Mouse (Mus musculus) left cerebral cortex, postnatal 4 days (tissue): ENCODE results near the gene Ywhab. TPM values are rescaled to one million over a fixed set of nuclear protein-coding genes. Genes with fewer than 3 reads are reported as not detected.

Experiments used
- DNase-seq: peaks from one replicate; pipeline ENCODE4 v3.0.0-alpha.2; 2022
- intact Hi-C: fragments of 180-260 bp; cut with DNase I; formaldehyde crosslinking; loops from one replicate; pipeline ENCODE4 v1.15.1; 2025
- total RNA-seq, 2 experiments: library from RNA; stranded (reverse); gene quantifications; 2 replicates each; pipeline ENCODE4 v1.2.3; 2021

The Ywhab gene
- total RNA-seq: 100 to 1,000 TPM; 454 to 464 TPM

DNA sequence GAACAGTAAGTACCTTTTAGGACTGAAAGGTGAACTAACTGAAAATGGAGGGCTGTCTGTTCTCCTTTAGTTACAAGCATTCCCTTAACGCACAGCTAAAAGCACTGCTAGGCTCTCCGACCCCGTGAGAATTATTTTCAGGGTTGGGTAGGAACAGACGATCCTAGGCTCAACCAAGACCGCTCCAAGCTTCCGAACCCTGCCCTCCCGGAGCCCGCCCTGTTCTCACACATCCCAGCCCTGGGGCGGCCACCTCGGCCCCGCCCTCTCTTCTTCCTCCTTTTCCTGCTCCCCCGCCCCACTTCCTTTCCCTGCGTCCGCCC, at the start of gene Ywhab:
Ywhab (plus strand) TSS at position 307 of the 323 bp plus-strand sequence.
- DNase-seq: no peak
- intact Hi-C loops: no loop called here

DNA sequence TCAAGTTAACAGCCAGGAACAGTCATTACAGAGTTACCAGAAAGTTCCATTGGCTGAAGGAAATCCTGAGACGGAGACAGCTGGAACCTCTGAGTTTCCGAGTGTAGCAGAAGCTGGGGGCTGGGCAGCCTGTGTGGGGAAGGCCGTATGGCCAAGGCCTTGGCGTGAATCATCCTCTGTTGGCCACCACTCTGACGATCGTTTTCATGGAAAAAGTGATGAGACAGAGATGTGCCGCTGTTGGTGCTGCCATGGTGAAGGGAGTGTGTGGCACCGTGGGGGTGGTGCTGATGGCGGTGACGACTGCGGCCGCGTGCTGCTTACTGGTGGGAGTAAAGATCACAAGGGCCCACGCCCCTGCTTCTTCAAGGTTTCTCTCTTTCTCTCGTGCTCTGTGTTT, 48.5 kb upstream of the Ywhab start:
- no peak for DNase-seq
- intact Hi-C loops: no loop called here

DNA sequence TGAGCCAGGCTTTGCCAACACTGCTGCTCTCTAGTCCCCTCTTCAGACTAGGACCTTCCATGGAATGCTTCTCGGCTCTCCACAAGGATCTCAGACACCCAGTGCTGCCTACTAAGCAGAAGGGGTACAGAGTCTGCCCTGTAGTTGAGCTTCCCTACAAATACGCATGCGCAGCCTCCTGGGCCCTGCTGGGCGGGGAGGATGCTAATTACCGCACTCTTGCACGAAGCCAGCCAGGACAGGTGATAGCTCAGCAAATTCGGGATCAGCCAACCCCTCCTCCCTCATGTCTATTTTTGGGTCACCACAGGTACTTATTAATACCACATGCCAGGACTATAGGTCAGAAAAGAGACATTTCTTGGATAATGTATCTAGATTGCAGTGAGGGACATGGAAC, 46.8 kb upstream of the Ywhab start:
- DNase-seq: no peak
- intact Hi-C loops: no loop called here

DNA sequence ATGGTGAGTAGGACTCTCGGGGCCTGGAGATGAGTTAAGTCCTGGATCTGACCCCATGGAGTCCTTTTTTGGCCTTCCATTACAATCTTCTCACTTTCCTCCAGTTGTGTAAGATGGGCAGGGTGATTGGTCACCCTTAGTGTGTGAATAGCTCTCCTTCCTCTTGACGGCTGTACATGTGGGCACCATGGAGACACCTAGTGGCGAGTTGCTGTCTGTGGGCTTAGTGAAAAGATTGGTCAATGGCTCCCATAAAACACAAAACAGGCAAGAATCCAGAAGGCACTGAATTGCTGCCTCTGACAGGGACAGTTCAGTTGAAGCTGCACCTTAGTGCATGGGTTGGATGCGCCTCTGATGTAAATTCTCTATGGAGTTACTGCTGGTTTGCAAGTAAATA, 43.0 kb upstream of the Ywhab start:
- intact Hi-C loops: loop anchor here (1.0 to 5.0 kb wide), 2 partner anchors 8 to 94 kb away; no protein-coding TSS in a partner anchor
- peak; percentile 73 for DNase-seq

DNA sequence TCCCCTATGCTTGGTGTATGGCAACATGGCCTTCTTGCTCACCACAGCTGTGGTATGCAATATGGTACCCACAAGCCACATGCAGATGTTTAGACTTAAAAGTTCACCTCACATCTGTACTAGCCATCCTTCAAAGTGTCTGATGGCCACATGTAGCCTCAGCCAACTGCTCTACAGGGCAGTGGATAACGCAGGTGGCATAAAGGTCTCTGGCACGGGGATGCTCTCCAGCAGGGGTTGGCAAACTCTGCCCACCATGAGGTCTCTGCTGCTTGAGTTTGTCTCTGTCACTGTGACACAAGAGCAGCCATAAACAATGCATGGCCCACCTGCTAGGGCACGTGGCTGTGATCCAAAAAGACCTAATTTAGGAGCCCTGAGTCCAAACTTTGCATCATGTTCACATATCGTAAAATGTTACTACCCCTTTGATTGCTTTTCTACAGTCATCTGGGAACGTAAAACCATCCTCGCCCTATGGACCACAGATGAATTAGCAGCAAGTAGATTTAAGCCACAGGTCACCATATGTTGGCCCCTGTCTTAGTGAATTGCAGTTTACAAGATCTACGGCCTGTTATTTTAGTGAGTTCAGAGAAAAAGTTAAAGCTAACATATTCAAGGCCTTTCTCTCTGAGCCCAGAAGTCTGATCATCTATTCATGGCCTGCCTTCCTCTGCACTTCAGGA, 41.0 kb upstream of the Ywhab start:
- intact Hi-C loops: loop anchor here (5.0 kb wide), 1 partner anchor 96 kb away; no protein-coding TSS in a partner anchor
- no peak for DNase-seq

DNA sequence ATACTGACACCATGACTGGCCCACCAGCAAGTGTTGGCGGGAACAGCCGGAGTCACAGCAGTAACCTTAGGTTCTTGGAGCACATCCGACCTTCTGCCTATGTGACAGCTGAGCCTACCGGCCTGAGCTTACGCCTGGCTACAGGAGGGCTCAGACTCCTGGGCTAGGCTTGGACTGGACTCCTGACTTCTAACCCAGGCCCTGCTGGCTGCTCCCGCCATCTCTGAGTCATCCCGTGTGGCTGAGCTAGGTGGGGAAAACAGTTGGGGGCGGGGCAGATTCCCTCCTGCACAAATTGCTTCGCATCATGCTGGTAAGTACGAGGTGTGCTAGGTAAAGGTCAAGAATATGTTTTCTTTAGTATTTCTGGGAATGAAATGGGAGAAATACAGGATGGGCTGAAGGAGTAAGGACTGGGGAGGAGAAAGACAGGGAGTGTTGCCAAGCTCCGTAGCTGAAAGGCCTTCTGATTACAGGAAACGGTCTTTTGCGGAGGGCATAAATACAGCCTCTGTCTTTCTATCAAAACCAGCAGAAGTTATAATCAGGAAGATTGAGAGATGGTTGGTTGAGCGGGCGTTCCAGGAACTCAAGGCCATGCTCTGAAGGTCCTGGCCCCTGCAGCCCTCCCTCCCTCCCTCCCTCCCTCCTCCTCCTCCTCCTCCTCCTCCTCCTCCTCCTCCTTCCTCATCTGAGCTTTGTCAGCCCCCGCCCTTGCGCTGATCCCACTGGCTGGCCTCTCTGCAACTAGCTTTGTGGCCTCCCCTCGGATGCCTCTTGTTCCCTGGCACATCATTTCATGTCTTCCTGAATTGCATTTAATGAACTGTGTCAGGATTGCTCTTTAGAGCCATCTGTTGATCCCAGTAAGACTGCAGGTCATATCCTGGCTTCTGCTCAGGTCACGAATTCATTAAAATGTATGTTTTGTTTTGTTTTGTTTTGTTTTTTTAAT, 29.9 kb upstream of the Ywhab start:
- intact Hi-C loops: loop anchor here (5.0 kb wide), 1 partner anchor 108 kb away; no protein-coding TSS in a partner anchor
- peak; percentile 68 for DNase-seq

DNA sequence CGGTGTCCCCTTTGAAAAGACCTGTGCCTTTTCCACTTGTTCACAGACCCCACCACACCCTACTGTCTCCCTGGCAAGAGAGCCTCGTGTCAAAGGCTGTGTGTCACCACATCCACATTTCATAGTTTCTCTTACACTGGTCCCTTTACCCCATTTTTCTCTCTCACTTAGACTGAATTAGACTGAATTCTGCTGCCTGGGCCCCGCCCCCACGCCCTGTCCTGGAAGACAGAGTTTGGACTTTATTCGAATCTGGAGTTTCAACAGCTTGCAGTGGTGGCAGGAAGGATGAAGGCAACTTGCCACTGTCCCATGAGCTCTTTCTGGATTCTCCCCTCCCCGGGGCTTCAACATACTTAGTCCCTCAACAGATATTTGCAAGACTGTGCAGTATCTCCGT, 29.1 kb upstream of the Ywhab start:
- intact Hi-C loops: loop anchor here (5.0 kb wide), 1 partner anchor 108 kb away; no protein-coding TSS in a partner anchor
- no peak for DNase-seq

DNA sequence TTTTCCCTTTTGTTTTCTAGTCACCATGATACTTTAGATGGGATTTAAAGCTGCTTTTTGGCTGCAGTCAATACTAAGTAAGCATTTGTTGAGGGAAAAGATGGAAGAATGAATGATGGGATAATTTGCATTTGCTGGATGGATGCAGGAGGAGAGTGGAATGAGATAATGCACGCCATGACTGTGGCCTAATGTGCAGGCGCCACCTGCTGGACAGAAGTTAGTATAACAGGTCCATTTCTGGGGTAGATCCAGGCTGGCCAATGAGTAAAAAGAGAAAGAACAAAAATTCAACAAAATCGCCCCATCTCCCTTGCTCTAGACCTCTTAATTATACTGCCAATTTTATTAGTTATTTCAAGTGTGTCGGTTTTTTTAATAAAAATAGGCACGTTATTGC, 26.2 kb upstream of the Ywhab start:
- DNase-seq: peak; percentile 69
- intact Hi-C loops: loop anchor here (5.0 kb wide), 1 partner anchor 111 kb away; no protein-coding TSS in a partner anchor

- intact Hi-C loops: no loop called here
- peak; percentile 56 for DNase-seq
These were observed 24.4 kb upstream of the Ywhab start for GRCm38 (mm10) chr2:163970326-163970725.

GRCm38 (mm10) chr2:163974056-163974455, 20.7 kb upstream of the Ywhab start:
- intact Hi-C loops: no loop called here
- DNase-seq: no peak

DNA sequence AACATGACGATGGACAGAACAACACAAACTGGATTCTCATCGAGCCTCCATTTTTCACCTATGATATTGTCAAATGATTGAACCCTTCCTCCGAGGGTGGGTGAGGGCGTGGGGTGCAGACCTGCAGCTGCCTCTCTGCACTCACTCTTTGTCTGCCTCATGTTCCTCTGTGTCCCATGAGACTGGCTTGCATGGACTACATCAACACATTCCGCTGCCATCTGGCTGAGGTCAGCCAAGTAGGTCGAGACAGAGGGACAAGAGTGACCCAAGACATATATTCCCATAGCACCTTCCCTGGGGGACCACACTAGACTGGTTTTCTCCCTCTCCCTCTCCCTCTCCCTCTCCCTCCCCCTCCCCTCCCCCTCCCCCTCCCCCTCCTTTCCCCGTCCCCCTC, 18.3 kb upstream of the Ywhab start:
- intact Hi-C loops: no loop called here
- no peak for DNase-seq

GRCm38 (mm10) chr2:163987233-163987632, 7.5 kb upstream of the Ywhab start:
- no peak for DNase-seq
- intact Hi-C loops: no loop called here

DNA sequence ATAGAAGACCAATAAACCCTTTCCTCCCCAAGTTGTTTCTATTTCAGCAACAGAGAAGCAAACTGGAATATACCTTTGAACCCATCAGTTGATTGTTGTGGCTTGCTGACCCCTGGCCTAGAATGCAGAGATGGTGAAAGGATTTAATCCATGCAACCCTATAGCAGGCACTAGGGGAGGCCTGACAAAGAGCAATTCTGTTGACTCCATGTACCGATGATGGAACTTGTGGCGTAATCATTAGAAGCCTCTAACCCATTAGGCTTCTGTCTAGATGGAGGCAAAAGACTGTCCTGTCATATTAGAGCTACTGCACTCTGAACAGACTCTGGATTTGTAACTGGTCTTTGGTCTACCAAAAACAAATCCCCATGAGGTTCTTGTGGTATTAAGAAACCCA, 1.9 kb upstream of the Ywhab start:
- intact Hi-C loops: no loop called here
- DNase-seq: no peak

DNA sequence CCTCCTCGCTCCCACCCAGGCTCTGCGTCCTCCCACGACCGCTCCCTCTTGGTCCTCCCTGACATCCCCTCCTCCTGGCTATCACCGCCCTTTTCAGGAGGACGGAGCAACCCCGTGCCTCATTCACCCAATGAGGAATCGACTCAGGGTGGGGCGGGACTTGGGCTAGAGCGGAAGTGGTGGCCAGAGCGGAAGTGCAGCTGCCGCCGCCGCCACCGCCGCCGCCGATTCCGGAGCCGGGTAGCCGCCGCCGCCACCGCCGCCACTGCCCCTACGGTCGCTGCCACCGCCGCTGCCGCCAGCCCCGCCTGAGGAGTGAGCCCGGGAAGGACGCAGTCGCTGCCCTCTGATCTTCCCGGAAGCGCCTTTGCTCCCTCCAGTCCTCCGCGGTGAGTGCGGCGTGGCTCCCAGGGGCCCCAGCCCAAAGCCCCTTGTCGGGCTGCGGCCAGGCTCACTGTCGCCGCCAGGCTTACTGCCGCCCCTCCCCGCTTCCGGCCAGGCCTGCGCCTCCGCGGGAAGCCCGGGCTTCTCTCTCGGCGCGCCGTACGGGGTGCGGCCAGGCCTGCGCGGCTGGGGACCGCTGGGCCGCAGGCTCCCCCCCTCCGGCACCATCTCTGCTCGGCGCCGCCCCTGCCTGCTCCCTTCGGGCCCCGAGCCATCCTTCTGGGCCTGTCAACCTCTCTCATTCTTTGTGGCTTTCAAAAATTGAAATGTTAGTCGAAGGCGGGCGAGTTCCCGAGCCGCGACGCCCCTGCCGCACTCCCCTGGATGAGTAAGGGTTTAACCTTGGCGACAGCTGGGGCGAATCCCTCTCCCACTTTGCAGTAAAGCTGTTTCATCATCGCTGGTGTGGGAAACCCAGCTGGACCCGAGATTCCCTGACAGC, 460 bp downstream of the Ywhab start:
- peak; percentile 97 for DNase-seq
- intact Hi-C loops: no loop called here

- intact Hi-C loops: no loop called here
- no peak for DNase-seq
These were observed 1.5 kb downstream of the Ywhab start for GRCm38 (mm10) chr2:163996275-163996674.

DNA sequence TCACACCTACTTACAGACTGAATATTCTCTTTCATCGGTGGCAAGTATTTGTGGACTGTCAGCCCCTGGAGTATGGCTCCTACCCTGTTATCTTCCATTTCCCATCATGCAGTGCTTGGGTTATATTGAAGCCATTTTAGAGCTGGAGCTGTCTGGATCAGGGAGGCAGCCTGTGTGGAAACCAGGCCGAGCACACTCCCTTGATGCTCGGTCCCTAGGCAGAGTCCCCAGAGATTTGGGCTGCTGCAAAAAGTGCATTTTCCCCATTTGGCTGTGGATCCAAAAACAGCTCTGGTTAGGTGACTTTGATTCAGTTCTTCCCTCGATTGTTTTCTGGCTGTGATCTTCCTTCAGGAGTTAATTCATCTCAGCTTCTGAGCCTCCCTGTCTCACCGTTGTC, 2.1 kb downstream of the Ywhab start:
- DNase-seq: no peak
- intact Hi-C loops: no loop called here

DNA sequence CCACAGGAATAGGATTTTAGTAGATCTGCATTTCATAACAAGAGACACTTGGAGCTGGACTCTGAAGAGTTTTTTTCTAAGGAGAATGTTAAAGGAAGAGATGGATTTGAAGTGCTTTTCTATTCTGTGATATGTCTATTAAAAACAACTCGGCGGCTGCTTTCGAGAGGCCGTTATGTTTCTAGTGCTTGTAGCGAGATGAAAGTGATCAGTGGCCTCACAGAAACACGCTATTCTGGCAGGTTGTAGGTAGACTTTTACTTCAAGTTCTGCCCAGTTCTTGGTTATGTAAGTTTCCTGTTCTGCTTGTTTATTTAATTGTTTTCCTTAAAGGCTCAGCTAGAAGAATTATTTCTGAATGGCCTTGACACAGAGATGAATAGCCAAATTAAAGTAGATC, 4.2 kb downstream of the Ywhab start:
- DNase-seq: no peak
- intact Hi-C loops: no loop called here

GRCm38 (mm10) chr2:164002637-164003036, 7.9 kb downstream of the Ywhab start:
- intact Hi-C loops: no loop called here
- DNase-seq: no peak

- no peak for DNase-seq
These were observed 9.7 kb downstream of the Ywhab start for GRCm38 (mm10) chr2:164004503-164004902.

DNA sequence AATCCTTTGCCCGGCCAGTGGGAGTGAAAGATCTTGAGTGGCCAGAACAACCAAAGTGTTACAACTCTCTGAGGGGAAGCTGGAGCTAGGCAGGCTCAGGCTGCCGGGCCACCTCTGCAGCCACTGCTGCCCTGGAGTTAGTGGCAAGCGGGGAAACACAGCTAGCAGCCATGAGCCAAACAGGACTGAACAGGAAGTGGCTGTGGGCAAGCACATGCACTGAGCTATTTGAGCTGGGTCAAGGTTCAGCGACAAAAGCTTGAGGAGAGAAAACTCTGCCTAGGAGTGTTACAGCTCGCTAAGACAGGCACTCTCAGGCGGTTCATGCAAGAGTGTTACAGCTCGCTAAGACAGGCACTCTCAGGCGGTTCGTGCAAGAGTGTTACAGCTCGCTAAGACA, 12.2 kb downstream of the Ywhab start:
- no peak for DNase-seq
- intact Hi-C loops: no loop called here

More at GRCm38 (mm10) chr2:164004503-164004902, 9.7 kb downstream of the Ywhab start:
- intact Hi-C loops: no loop called here

DNA sequence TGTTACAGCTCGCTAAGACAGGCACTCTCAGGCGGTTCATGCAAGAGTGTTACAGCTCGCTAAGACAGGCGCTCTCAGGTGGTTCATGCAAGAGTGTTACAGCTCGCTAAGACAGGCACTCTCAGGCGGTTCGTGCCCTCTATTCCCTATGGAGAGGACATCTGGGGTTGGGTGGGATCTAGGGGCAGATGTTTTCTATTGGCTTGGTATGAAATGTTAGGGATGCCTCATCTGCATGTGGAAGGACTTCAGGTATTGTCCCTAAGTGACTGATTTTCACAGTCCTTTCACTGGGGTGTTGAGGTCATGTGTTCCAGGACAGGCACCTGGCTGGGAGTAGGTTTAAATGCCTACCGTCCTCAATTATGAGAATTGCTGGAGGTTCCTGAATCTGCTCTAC, 12.8 kb downstream of the Ywhab start:
- DNase-seq: no peak
- intact Hi-C loops: no loop called here
